10 mouse cellular contexts compared by ENCODE assay signal in the genomic region with DNA sequence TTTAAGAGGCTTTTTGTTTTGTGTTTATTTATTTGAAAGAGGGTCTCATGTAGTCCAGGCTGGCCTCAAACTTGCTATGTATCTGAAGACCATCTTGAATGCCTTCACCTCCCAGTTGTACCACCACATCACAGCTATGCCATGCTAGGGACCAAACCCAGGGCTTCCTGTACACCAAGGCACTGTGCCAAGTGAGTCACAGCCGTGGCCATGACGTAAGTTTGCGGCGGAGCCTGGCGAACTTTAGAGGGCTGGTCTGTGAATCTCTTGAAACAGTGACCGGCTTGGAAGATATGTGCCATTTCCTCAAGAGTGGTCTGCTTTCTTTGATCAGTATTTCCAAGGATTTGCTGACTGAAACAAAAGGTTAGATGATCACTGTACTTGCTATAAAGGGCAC. TPM values are rescaled to one million over a fixed set of nuclear protein-coding genes. Genes with fewer than 3 reads are reported as not detected.
A peak's percentile ranks its signal among the peaks of the same experiment; 100 is the strongest.
DNase-seq lines count a peak whose midpoint lies in the region; ATAC-seq and TF ChIP-seq lines count a peak whose summit lies in the region.
"Had no signal": no experiment of that assay in that cellular context is flagged by ENCODE, and none has a peak within 500 bp of the region (broad histone marks: within the 10 kb centered on the region; RNA-seq: fewer than 3 reads in every experiment).

No protein-coding gene starts in this region.

- no peak for ATAC-seq in liver, embryonic 14.5 days (ENCODE audit: insufficient read depth)
- no peak for ATAC-seq in stomach, postnatal 0 days (ENCODE audit: low FRiP score, low TSS enrichment)
- no peak for ATAC-seq in forebrain, embryonic 16.5 days

- DNase-seq in cerebellum, adult 2 months, result peak; percentile 33 to 42
- DNase-seq in cerebellum, adult 11-12 months, result no peak
- DNase-seq in urinary bladder, postnatal 25 days (ENCODE audit: low spot score), result peak; percentile 46
- no peak for DNase-seq in urinary bladder, adult 2 months (ENCODE audit: low spot score)
- no peak for DNase-seq in liver, embryonic 14.5 days (ENCODE audit: low read depth in 3 of 3, low spot score in 3 of 3)
- peak; percentile 62 for DNase-seq in stomach, postnatal 0 days (ENCODE audit: low spot score)
- DNase-seq in spleen, postnatal 10 days (ENCODE audit: low spot score in 2 of 2), result no peak

- H3K27ac ChIP-seq in cerebellum, adult 2 months (ENCODE audit: insufficient read depth, low read length), result no peak overlapping the region
- H3K27ac ChIP-seq in liver, embryonic 14.5 days, result peak overlapping the region; percentile 99
- H3K27ac ChIP-seq in stomach, postnatal 0 days (replicated peaks), result no peak overlapping the region
- H3K27ac ChIP-seq in forebrain, embryonic 16.5 days (ENCODE audit: low read length), result no peak overlapping the region
- H3K27ac ChIP-seq: embryonic facial prominence, embryonic 10.5 days; midbrain, embryonic 10.5 days had no signal

- H3K4me2 ChIP-seq in liver, embryonic 14.5 days (ENCODE audit: low read depth), result no peak overlapping the region
- H3K4me2 ChIP-seq in stomach, postnatal 0 days (replicated peaks; ENCODE audit: low read depth), result no peak overlapping the region
- no peak overlapping the region for H3K4me2 ChIP-seq in forebrain, embryonic 16.5 days (ENCODE audit: low read length)

- no peak for TF ChIP-seq POLR2A in cerebellum, adult 2 months (IDR thresholded peaks at IDR 0.05; ENCODE audit: borderline replicate concordance, insufficient read depth, low read length)

- 73% methylated on average over 6 of the region's 6 CpGs for WGBS in cerebellum, adult 2 months
- WGBS in liver, embryonic 14.5 days (ENCODE audit: insufficient replicate concordance), result 79% methylated on average over 6 of the region's 6 CpGs
- 58% methylated on average over 6 of the region's 6 CpGs for WGBS in stomach, postnatal 0 days
- 91% methylated on average over 6 of the region's 6 CpGs for WGBS in forebrain, embryonic 16.5 days

- peaks cover 12% of the 10 kb centered on the region for H3K36me3 ChIP-seq in liver, embryonic 14.5 days (replicated peaks; ENCODE audit: control insufficient read depth, insufficient read depth, low read depth)
- H3K36me3 ChIP-seq in stomach, postnatal 0 days (ENCODE audit: control insufficient read depth, insufficient read depth, low read length), result no peaks in the 10 kb centered on the region
- H3K36me3 ChIP-seq in forebrain, embryonic 16.5 days (ENCODE audit: control insufficient read depth, insufficient read depth), result no peaks in the 10 kb centered on the region
- H3K36me3 ChIP-seq: embryonic facial prominence, embryonic 10.5 days; midbrain, embryonic 10.5 days had no signal

- no peaks in the 10 kb centered on the region for H3K27me3 ChIP-seq in cerebellum, adult 2 months (ENCODE audit: control insufficient read depth, insufficient read depth, low read length)
- H3K27me3 ChIP-seq in liver, embryonic 14.5 days (ENCODE audit: control insufficient read depth, insufficient read depth, low read length), result no peaks in the 10 kb centered on the region
- H3K27me3 ChIP-seq in stomach, postnatal 0 days (ENCODE audit: control insufficient read depth, insufficient read depth, low read length), result no peaks in the 10 kb centered on the region
- H3K27me3 ChIP-seq in forebrain, embryonic 16.5 days (replicated peaks; ENCODE audit: control insufficient read depth, insufficient read depth, low read length), result no peaks in the 10 kb centered on the region

- H3K4me3 ChIP-seq in cerebellum, adult 2 months (replicated peaks; ENCODE audit: insufficient read depth, low read depth, low read length), result no peak overlapping the region
- no peak overlapping the region for H3K4me3 ChIP-seq in liver, embryonic 14.5 days (ENCODE audit: insufficient read depth in 1 of 2, low read depth in 2 of 2, low read length in 2 of 2)
- no peak overlapping the region for H3K4me3 ChIP-seq in stomach, postnatal 0 days (ENCODE audit: low read depth, low read length)
- no peak overlapping the region for H3K4me3 ChIP-seq in forebrain, embryonic 16.5 days (replicated peaks; ENCODE audit: low read length)
- H3K4me3 ChIP-seq: embryonic facial prominence, embryonic 10.5 days; midbrain, embryonic 10.5 days had no signal

- H3K9me3 ChIP-seq in liver, embryonic 14.5 days (ENCODE audit: control insufficient read depth, low read length), result no peaks in the 10 kb centered on the region
- H3K9me3 ChIP-seq in stomach, postnatal 0 days (ENCODE audit: control insufficient read depth, low read length), result no peaks in the 10 kb centered on the region
- H3K9me3 ChIP-seq in forebrain, embryonic 16.5 days (ENCODE audit: control insufficient read depth, low read length), result no peaks in the 10 kb centered on the region
- H3K9me3 ChIP-seq: embryonic facial prominence, embryonic 10.5 days; midbrain, embryonic 10.5 days had no signal

- no peak overlapping the region for H3K9ac ChIP-seq in liver, embryonic 14.5 days (replicated peaks)
- no peak overlapping the region for H3K9ac ChIP-seq in stomach, postnatal 0 days (ENCODE audit: low read length)
- H3K9ac ChIP-seq in forebrain, embryonic 16.5 days (replicated peaks; ENCODE audit: low read depth, low read length), result no peak overlapping the region

- TF ChIP-seq EP300 in liver, embryonic 14.5 days (IDR thresholded peaks at IDR 0.05; ENCODE audit: low read depth), result no peak
- TF ChIP-seq EP300 in stomach, postnatal 0 days (optimal IDR thresholded peaks at IDR 0.05), result no peak

- TF ChIP-seq CTCF in cerebellum, adult 2 months (IDR thresholded peaks at IDR 0.05; ENCODE audit: borderline replicate concordance, insufficient read depth, low read depth, low read length), result no peak
- no peak for TF ChIP-seq CTCF in liver, embryonic 14.5 days (IDR thresholded peaks at IDR 0.05; ENCODE audit: low read depth)
- no peak for TF ChIP-seq CTCF in stomach, postnatal 0 days (IDR thresholded peaks at IDR 0.05; ENCODE audit: low read depth)

- H3K4me1 ChIP-seq in cerebellum, adult 2 months (ENCODE audit: control insufficient read depth, insufficient read depth, low read length), result peaks cover 11% of the 10 kb centered on the region
- H3K4me1 ChIP-seq in liver, embryonic 14.5 days (replicated peaks; ENCODE audit: control insufficient read depth in 2 of 2, insufficient read depth in 2 of 2, low read length in 1 of 2), result peaks cover 75 to 77% of the 10 kb centered on the region in 2 experiments
- no peaks in the 10 kb centered on the region for H3K4me1 ChIP-seq in stomach, postnatal 0 days (replicated peaks; ENCODE audit: control insufficient read depth, insufficient read depth)
- H3K4me1 ChIP-seq in forebrain, embryonic 16.5 days (replicated peaks; ENCODE audit: control insufficient read depth, insufficient read depth, low read length), result no peaks in the 10 kb centered on the region
- H3K4me1 ChIP-seq: midbrain, embryonic 10.5 days had no signal

RNA-seq across cellular contexts. Expression of gene Atg14, which starts 51.8 kb away (rescaled TPM):
- 16.0 and 16.3 TPM in 2 replicates for polyA plus RNA-seq in cerebellum, adult 2 months (2012; rRNA removed)
- 10.9 and 13.1 TPM in 2 replicates for polyA plus RNA-seq in urinary bladder, adult 2 months (2012; rRNA removed)
- 3.0 and 3.7 TPM in 2 replicates for polyA plus RNA-seq in liver, embryonic 14.5 days (2012; rRNA removed)
- 5.9 and 6.1 TPM in 2 replicates for polyA plus RNA-seq in liver, embryonic 14.5 days (2014; fragmentation: Nextera tagmentation; extraction: Ambion mirVana)
- polyA plus RNA-seq in stomach, postnatal 0 days (2015; fragmentation: Nextera tagmentation; extraction: Ambion mirVana), result 6.9 and 7.8 TPM in 2 replicates
- polyA plus RNA-seq in forebrain, embryonic 16.5 days (2015; fragmentation: Nextera tagmentation; extraction: Ambion mirVana), result 22.2 and 26.5 TPM in 2 replicates

Comparison
In these comparisons a context has a peak if more than half of its experiments do, and no peak if none do; other contexts are left out.
1. DNase-seq: peak in cerebellum, adult 2 months (2 of 2), urinary bladder, postnatal 25 days (single experiment) and stomach, postnatal 0 days (single experiment); none in cerebellum, adult 11-12 months (single experiment), urinary bladder, adult 2 months (single experiment), liver, embryonic 14.5 days (0 of 3) and spleen, postnatal 10 days (0 of 2).